In genomic region chr12:85599478-85600152, GRCm38 (mm10) we compare ENCODE assay signal across 8 mouse cellular contexts. TPM values are rescaled to one million over a fixed set of nuclear protein-coding genes. Genes with fewer than 3 reads are reported as not detected.
A peak's percentile ranks its signal among the peaks of the same experiment; 100 is the strongest.
DNase-seq lines count a peak whose midpoint lies in the region; ATAC-seq lines count a peak whose summit lies in the region.

No protein-coding gene starts in this region.

- H3K4me1 ChIP-seq in lung, embryonic 16.5 days (replicated peaks; ENCODE audit: control insufficient read depth, insufficient read depth, low read length) = peaks cover 37% of the 10 kb centered on the region

- peak; percentile 58 for ATAC-seq in lung, embryonic 16.5 days (ENCODE audit: low read depth)
- ATAC-seq in erythroid progenitor cell, adult 5-6 weeks (replicated peaks; ENCODE audit: low FRiP score, poor library complexity, severe bottlenecking) = no peak

- H3K27ac ChIP-seq in lung, embryonic 16.5 days (ENCODE audit: low read length) = peak overlapping the region; percentile 86

- no peaks in the 10 kb centered on the region for H3K36me3 ChIP-seq in lung, embryonic 16.5 days (ENCODE audit: control insufficient read depth, insufficient read depth, low read length)

- H3K27me3 ChIP-seq in lung, embryonic 16.5 days (ENCODE audit: control insufficient read depth, insufficient read depth, low read depth, low read length) = no peaks in the 10 kb centered on the region

- peak overlapping the region; percentile 90 for H3K4me2 ChIP-seq in lung, embryonic 16.5 days (ENCODE audit: low read depth, low read length)

- WGBS in lung, embryonic 16.5 days = under 1% methylated on average over 35 of the region's 49 CpGs

- peak; percentile 16 to 39 for DNase-seq in spleen, adult 18-20 months
- no peak for DNase-seq in spleen, adult 12 weeks (ENCODE audit: low spot score)
- DNase-seq in cerebellum, adult 11-12 months = peak; percentile 70
- peak; percentile 30 for DNase-seq in forelimb bud, embryonic 11.5 days (ENCODE audit: low read depth, low spot score)
- DNase-seq in induced T-regulatory cell, adult 2 months (ENCODE audit: low read depth) = peak; percentile 62
- peak; percentile 22 for DNase-seq in ovary, postnatal 14 days (ENCODE audit: low spot score)

- peak overlapping the region; percentile 79 for H3K4me3 ChIP-seq in lung, embryonic 16.5 days (ENCODE audit: low read length)

- H3K9me3 ChIP-seq in lung, embryonic 16.5 days (ENCODE audit: control insufficient read depth, low read length) = no peaks in the 10 kb centered on the region

- peak overlapping the region; percentile 90 for H3K9ac ChIP-seq in lung, embryonic 16.5 days (ENCODE audit: low read length)

RNA-seq across cellular contexts. Expression of gene Jdp2, which starts 0.8 kb away (rescaled TPM):
- 0.49 and 0.87 TPM in 2 replicates for polyA plus RNA-seq in lung, embryonic 16.5 days (2015; fragmentation: Nextera tagmentation; extraction: Ambion mirVana)
- total RNA-seq in erythroid progenitor cell, adult 5-6 weeks (2015; ENCODE audit: low replicate concordance) = 0.84 and 6.5 TPM in 2 replicates
- 1.8 and 4.9 TPM in 2 replicates for total RNA-seq in erythroid progenitor cell, adult 5-6 weeks (2017; ENCODE audit: low replicate concordance)
